Mouse (Mus musculus) lung, adult 2 months (tissue): ENCODE measurements at regions not wholly inside any gene's neighbourhood (a gene's known extent, or its start where the extent isn't known, plus 50 kb on each side); places are given as distances from the start of the nearest gene placed in this dataset.

ENCODE experiments used
- DNase-seq: peaks from one replicate; pipeline ENCODE4 v3.0.0; 2022
- H3K4me1 ChIP-seq: fragments of 200-500 bp; 2 replicates; pipeline ENCODE4 v1.6.1; 2011; ENCODE audit warnings: low read length; ENCODE audit not compliant: control insufficient read depth, insufficient read depth
- H3K4me3 ChIP-seq: fragments of 200-500 bp; replicated peaks from 2 replicates; pipeline ENCODE3; 2011; ENCODE audit warnings: low read depth, mild to moderate bottlenecking, control low read depth, low read length; ENCODE audit errors: extremely low read depth
- CTCF ChIP-seq: fragments of 200-500 bp; IDR thresholded peaks from 2 replicates; pipeline ENCODE4 v1.5.1; 2011; ENCODE audit warnings: mild to moderate bottlenecking, low read length, control low read depth; ENCODE audit not compliant: insufficient read depth
- POLR2A ChIP-seq: fragments of 200-500 bp; IDR thresholded peaks from 2 replicates; pipeline ENCODE4 v1.6.1; 2011; ENCODE audit warnings: low read depth, mild to moderate bottlenecking, control low read depth, low read length, borderline replicate concordance; ENCODE audit errors: extremely low read depth
- WGBS: fragments of 180-500 bp; shearing (Covaris S2); methylation state at CpG from one replicate; pipeline ENCODE4 v1.1.7; 2018; 5-methylcytosine and 5-hydroxymethylcytosine counted together

DNA sequence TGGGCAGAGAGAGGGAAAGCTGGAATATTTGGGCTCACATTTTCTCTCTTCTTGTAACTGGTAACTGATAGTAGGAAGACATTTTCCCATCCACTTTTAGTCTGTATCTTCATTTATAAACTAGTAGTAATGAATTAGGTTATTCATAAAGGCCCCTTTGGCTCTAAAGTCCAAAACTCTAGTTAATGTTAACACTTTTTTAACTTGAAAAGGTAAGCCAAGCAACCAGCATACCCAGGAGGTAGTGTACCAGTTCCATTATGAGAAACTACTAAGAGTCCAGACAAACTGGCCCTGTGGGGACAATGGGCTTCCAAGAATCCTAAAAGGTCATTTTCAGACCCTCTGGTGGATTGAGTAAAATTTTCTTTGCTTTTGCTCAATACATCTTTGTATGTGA is 468.4 kb upstream of the Pappa start:
- Histone ChIP-seq H3K4me1 (no peaks in the 10 kb centered on the region), H3K4me3 (no peak overlapping the region)
- TF ChIP-seq CTCF (no peak), POLR2A (no peak)
- no peak for DNase-seq

DNA sequence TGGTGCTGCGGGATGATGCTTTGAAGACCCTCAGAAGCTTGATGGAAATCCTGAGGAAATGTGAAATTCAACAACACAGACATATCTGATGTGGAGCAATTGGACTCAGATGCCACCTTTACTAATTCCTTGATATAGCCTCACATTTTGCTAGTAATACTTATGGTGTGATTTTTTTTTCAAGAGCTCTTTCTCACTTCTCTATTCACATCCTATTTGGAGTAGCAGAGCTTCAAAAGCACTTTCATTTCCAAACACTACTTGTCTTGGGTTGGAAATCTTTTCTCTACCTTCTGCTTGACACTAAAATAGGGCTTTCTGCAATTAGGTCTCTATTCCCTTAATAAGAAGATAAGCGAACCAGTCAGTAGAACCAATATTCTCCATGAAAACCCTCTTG is 460.3 kb upstream of the Pappa start:
- TF ChIP-seq CTCF, result no peak
- no peak for TF ChIP-seq POLR2A
- WGBS, result 78% methylated on average over 2 of the region's 2 CpGs
- no peak overlapping the region for H3K4me3 ChIP-seq

DNA sequence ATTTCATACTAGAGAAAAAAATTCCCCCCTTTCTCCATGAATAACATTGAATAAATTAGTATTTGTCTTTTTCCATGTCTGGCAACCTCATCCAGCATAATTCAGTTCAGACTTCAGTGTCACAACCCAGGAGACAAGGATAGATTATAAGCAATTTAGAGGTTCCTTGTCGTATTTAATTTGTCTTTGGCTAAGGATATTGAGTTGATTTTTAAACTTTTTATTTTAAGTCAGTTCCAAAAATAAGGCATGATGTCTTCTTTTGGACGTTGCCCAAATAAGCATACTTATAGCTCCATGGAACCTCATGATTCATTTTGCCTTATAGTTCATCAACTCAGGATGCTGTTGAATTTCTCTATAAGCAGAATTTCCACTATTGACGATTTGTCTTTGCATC is 456.0 kb upstream of the Pappa start:
- 75% methylated on average over 3 of the region's 3 CpGs for WGBS
- no peak overlapping the region for H3K4me3 ChIP-seq
- no peak for DNase-seq
- TF ChIP-seq CTCF (no peak), POLR2A (no peak)
- H3K4me1 ChIP-seq, result no peaks in the 10 kb centered on the region

More for the DNA sequence above, 460.3 kb upstream of the Pappa start:
- no peaks in the 10 kb centered on the region for H3K4me1 ChIP-seq
- no peak for DNase-seq

DNA sequence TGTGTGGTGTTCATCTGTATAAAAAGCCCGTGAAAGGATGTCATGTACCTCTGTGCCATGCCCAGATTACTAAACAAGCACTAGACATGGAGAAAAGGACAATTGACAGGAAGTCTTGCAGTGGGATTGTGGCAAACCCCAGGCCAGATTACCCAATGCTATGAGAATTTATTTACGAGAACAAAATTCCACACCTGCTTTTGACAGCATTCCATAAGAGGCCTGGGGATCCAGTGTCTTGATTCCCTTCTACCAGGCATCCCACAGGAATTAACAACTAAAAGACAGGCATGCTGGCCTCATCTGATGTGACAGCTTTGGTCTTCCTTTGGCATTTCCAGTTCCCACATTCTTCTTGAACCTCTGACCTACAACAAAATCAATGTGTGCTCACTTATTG is 454.3 kb upstream of the Pappa start:
- TF ChIP-seq POLR2A (no peak), CTCF (no peak)
- Histone ChIP-seq H3K4me3 (no peak overlapping the region), H3K4me1 (no peaks in the 10 kb centered on the region)
- no peak for DNase-seq
- 55% methylated on average over 2 of the region's 2 CpGs for WGBS

DNA sequence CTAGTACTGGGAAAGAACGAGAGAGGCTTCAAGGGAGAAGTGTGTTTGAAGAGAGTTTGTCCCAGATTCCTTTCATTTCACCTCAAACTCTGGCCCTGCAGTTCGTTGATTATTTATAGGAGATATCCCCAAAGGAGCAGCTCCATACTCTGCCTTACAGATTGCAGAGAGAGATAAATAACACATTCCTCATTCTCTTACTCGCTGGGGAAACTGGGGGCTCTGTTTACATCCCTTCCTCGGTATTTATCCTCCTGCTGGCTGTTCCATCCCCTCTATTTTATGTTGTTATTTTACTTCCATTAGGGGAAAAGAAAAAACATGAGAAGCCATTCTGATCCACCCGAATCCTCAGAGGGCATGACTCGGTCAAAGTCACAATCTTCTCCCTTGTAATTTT is 447.5 kb upstream of the Pappa start:
- Histone ChIP-seq H3K4me1 (no peaks in the 10 kb centered on the region), H3K4me3 (no peak overlapping the region)
- TF ChIP-seq POLR2A (no peak), CTCF (no peak)
- DNase-seq, result no peak
- WGBS, result 36% methylated on average over 6 of the region's 6 CpGs

DNA sequence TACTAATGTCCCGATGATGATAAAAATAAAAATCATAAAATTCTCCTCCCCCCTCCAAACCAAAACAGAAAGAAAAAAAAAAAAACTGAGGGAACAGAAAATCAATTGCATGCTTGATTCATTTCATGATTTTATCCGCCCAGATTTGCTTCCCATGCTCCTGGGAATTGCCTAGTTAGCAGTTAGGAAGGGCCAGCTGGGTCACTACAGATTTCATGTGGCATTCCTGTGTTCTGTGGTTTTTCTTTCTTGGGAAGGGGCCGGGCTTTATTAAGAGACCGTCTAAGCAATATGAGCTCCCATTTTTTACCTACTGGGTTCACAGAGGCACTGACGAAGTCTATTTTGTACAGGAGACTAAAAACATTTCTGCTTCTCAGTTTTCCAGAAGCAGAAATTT is 447.1 kb upstream of the Pappa start:
- H3K4me3 ChIP-seq, result no peak overlapping the region
- no peaks in the 10 kb centered on the region for H3K4me1 ChIP-seq
- DNase-seq, result no peak
- 72% methylated on average over 5 of the region's 5 CpGs for WGBS
- TF ChIP-seq POLR2A (no peak), CTCF (no peak)

DNA sequence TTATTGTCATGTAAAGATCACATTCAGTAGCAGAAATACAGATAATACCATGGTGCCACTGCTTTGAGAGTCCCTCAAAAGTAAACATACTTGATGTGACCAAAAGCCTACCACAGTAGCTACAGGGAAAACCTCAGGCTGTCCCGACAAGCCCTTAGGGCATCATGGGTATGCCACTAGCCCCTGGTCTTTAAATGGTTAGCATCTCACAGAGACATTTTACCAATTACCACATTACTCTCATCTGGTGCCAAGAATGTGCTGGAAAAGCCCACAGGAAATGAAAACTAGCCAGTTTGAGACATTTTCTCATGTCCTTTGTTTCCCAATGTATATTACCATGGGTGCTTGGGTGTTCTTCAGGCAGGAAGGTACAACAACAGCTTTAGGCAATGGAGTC is 439.3 kb upstream of the Pappa start:
- H3K4me1 ChIP-seq, result no peaks in the 10 kb centered on the region
- DNase-seq, result no peak
- no peak for TF ChIP-seq POLR2A
- no peak for TF ChIP-seq CTCF
- 75% methylated on average over 1 of the region's 1 CpGs for WGBS
- no peak overlapping the region for H3K4me3 ChIP-seq

DNA sequence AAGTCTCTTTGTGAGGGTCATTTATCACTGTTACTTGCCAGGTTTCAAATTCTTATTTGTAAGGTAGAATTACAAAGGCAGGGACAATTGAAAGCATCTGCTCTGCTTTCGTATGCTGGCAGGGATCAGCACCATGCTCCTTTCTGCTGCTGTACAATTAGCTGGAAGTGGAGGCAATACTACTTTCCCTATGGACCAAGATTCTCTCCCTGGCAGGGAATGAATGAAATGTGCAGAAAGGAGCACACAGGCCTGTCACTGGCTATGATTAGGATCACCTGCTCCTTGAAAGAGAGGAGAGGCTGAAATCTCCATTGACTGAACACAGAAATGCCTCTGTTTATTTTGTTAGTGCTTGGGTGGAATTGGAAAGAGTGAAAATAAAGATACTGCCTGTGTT is 427.8 kb upstream of the Pappa start:
- DNase-seq, result no peak

DNA sequence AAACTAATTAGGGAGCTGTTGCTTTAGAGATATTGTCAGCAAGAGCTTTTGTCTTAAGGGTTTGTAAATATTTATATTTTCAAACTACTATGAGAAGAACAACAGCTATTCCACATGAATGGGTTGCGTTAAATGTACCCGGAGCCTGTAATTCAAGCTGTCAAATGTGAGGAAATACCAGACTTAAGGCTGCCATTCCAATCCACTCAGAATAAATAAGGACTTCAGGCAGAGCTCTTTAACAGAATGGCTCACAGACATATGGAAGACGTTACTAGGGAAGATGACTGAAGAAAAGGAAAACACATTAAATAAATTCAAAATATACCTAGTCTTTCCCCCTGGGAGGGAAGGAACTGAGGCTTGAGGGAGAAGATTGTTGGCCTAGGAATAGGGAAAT is 400.7 kb upstream of the Pappa start:
- no peak for DNase-seq
- 39% methylated on average over 3 of the region's 3 CpGs for WGBS
- H3K4me1 ChIP-seq, result no peaks in the 10 kb centered on the region
- TF ChIP-seq CTCF, result no peak
- TF ChIP-seq POLR2A, result no peak
- H3K4me3 ChIP-seq, result no peak overlapping the region

More for the DNA sequence above, 427.8 kb upstream of the Pappa start:
- no peak for TF ChIP-seq CTCF
- no peak for TF ChIP-seq POLR2A
- Histone ChIP-seq H3K4me1 (no peaks in the 10 kb centered on the region), H3K4me3 (no peak overlapping the region)
- 50% methylated on average over 1 of the region's 1 CpGs for WGBS

DNA sequence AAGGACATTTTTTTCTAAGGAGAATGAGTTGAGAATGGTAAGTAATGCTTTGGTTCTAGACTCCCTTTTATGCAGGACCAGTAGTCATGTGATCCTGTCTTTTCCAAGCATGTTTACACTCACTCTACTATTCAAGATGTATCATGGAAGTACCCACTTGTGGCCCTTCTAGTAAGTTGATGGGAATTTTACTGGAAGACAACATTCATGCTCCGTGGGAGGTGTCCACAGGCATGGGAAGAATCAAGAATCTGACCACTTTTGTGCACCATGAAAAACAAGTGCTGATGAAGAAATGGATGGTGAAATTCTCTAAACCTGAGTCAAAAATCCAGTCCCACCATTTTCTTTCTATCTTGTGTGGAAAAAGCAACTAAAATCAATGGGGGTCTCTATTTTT is 399.1 kb upstream of the Pappa start:
- WGBS, result 50% methylated on average over 1 of the region's 1 CpGs
- TF ChIP-seq CTCF (no peak), POLR2A (no peak)
- no peak for DNase-seq

DNA sequence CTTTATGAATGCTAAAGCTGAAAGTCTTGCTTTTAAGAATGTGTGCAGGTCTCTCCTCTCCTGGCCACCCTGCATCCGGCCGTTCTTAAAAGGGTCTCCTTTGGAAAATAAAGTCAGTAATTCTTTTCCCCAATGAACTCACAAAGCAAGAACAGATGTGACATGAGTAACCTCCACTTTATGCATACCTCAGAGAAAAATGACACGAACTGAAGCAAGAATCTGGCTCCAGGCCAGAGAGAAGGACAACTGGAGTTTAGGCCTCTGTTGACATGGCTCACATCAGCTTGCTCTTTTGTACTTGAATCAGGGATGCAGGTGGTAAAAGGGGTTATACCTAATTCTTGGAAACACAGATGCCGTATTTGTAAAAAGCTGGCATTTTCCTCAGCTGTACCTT is 368.0 kb upstream of the Pappa start:
- no peak for DNase-seq
- TF ChIP-seq CTCF (no peak), POLR2A (no peak)
- Histone ChIP-seq H3K4me3 (no peak overlapping the region), H3K4me1 (no peaks in the 10 kb centered on the region)
- WGBS, result 72% methylated on average over 4 of the region's 4 CpGs

More for the DNA sequence above, 399.1 kb upstream of the Pappa start:
- Histone ChIP-seq H3K4me1 (no peaks in the 10 kb centered on the region), H3K4me3 (no peak overlapping the region)
